Mouse (Mus musculus): ENCODE results near the gene Tpst2. TPM values are rescaled to one million over a fixed set of nuclear protein-coding genes. Genes with fewer than 3 reads are reported as not detected.

Gene Tpst2
- total RNA-seq, 2 experiments from 2014 or later, result 198 to 275 TPM

DNA sequence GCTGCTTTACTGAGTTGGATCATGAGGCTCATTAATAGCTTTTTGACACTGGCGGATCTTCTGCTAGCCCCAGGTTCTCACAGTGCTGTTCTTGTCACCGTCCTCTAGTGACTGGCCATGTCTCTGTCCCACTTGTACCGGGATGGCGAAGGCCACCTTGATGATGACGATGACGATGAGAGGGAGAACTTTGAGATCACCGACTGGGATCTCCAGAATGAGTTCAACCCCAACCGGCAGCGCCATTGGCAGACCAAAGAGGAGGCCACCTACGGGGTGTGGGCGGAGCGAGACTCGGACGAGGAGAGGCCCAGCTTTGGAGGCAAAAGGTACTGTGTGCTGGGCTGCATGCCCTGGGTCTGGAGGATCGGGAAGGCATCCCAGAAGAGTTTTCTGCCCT is 51.4 kb downstream of the Tpst2 start:
- DNase-seq, result no peak

DNA sequence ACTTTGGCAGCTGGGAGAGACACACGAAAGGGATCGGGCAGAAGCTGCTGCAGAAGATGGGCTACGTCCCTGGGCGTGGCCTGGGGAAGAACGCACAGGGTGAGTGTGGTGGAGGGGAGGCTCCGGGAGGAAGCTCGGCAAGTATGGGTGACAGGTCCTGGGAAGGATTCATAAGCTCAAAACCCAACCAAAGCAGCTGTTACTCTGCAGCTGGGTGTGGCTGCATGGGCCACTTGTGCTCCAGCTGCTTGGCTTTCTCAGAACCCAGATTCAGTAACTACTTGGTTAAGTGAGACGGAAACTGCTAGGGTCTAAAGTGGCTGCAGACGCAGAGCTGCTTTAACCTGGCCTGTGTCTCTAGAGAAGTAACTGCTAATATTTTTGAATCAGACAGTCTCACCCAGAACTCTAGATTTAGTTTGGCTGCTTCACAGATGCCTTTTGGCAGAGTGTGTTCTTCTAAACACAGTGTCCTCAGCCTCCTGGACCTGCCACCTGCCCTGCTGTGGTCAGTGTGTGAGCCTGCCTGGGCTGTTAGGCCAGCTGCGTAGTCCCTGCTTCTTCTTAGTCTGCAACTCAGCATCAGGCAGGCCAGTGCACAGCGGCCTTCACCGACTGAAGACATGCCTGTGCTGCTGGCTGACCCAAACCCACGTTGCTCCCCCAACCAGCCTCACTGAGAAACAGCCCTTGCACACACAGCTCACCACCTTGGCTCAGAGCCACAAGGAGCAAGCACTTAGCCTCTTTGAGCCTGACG is 53.5 kb downstream of the Tpst2 start:
- no peak for DNase-seq

GRCm38 (mm10) chr5:112335473-112335872 is 59.0 kb downstream of the Tpst2 start:
- DNase-seq, result peak; percentile 65 to 75

- DNase-seq, result no peak
Measured at GRCm38 (mm10) chr5:112337004-112337403, 60.5 kb downstream of the Tpst2 start.

DNA sequence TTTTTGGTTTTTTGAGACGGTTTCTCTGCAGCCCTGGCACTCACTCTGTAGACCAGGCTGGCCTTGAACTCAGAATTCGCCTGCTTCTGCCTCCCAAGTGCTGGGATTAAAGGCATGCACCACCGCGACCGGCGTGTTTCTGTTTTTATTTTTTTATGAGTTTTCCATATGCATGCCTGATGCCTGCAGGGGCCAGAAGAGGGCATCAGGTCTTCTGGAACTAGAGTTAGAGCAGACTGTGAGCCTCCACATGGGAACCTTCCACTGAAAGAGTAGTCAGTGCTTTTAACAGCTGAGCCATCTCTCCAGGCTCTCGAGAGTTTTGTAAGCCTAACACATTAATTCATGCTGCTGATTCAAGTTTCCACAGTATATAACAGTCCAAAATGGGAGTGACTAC is 62.7 kb downstream of the Tpst2 start:
- DNase-seq, result no peak

DNA sequence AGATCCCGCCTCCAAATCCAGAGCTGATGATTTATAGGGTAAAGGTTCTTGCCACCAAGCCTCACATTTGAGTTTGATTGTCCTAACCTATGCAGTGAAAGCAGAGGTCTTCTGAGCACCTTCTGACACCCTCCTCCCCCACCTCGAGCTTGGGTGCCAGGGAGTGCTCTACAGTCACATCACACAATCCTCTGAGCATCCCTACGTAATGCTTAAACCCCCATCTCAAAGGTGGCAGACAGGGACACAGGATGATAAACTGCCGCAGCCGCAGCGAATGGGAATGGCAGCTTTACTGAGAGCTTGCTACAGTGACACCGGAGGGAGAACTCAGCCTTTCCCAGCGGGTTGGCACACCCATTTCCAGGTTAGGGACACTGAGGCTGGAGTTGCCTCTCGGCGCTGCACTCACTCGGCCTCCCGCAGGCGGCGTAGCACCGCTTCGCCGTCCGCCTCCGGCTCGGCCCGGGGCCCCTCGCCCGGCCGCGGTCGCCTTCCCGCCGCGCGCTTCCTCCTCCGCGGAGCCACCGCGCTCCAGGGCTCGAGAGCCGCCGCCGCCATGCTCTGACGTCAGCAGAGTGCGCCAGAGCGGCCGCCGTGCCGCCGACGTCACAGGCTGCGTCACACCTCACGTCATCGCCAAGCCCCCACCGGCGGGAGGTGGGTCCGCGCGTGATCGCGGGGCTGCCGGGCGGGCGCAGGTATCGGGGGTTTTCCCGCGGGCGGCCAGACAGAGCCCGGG is 66.1 kb downstream of the Tpst2 start, which contains the start of the genes Srrd and Hps4:
Srrd (minus strand) TSS at position 578 of the 742 bp plus-strand sequence.
Hps4 (plus strand) TSS at position 621 of the 742 bp plus-strand sequence.
- DNase-seq, result peak; percentile 91 to 92

- no peak for DNase-seq
Measured at GRCm38 (mm10) chr5:112343205-112343595, 66.7 kb downstream of the Tpst2 start.

DNA sequence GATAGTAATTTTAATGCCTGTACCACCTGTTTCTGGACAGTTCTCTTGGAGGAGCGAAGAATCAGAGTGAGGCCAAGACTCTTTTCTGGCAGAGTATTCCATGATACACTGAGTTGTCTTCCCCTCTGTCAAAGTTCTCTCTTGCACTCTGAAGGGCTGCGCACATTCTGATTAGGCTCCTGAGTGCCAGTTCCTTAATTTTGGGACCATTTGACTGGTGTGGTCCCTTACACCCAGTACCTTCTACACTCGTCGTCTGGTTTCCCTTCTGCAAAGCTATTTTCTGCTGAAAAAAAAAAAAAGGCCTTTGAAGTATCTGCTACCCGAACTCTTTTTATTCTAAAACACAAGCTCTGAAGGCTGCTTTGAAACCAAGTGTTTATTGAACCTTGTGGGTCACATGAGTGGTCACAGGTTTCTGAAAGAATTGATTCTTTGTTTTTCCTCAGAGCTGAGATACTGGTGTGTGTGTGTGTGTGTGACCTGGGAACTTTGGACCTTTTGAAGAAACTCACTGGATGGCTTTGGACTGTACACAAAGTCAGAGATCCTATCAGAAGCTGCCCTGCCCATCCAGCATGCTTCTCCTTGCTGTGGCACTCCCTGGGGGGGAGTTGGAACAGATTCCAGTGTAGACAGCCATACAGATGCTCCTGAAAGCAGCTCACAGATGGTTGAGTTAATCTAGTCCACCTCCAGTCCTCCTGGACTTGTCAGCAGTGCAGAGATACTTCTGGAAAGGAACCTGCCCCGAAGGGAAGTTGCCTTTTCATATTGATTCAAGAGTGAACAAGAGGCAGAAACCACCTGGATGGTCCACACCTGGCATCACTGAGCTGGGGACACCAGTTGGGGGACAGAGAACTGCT is 67.8 kb downstream of the Tpst2 start:
- no peak for DNase-seq

DNA sequence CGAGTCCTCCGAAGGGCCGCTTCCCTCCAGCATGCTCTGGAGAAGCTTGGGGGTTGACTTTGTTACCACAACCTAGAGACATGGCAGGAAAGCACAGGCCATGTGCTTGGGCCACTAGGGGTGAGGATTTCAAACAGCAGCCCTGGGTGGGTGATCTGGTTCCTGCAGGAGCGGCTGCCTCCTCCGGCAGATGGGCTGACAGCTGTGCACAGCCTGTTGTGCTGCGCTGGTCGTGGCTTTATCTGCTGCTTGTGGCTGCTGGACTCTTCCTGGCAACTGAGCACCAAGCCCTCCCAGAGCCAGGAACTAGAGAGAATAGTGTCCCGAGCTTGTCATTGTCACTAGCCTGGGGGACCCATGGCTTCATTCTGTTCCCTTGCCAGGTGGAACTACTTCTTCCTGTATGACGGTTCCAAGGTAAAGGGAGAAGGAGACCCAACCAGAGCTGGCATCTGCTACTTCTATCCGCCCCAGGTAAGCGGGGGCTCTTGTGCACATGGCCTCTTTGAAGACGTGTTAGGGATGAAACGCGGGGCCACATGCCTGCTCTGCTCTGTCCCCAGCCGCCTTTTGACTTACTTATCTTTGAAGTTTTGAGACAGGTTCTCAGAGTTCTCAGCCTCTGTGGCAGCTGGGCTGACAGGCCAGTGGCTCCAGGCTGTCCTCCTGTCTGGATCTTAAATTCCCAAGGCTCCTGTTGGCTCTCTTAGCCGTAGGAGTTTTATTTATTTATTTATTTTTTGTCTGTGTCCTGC is 69.9 kb downstream of the Tpst2 start:
- DNase-seq, result no peak

GRCm38 (mm10) chr5:112349169-112349568 is 72.7 kb downstream of the Tpst2 start:
- DNase-seq, result no peak

DNA sequence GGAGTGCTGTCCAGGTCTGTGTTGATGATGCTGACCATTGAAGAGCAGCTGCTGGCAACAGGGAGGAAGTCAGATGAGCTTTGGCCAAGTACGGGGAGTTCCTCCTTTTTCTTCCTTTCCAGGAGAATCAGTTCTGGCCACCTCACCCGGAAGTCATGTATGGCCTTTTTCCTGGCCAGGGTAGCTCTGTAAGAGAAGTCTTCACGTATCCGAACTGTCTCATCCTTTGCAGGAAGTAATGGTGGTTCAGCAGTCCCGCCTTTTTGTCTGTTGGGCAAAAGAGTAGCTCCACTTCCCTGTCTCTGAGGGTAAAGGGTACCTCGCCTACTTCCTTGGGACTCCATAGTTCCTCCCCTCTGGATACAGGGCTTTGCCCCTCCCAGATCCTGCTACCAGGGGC is 79.0 kb downstream of the Tpst2 start:
- DNase-seq, result no peak

DNA sequence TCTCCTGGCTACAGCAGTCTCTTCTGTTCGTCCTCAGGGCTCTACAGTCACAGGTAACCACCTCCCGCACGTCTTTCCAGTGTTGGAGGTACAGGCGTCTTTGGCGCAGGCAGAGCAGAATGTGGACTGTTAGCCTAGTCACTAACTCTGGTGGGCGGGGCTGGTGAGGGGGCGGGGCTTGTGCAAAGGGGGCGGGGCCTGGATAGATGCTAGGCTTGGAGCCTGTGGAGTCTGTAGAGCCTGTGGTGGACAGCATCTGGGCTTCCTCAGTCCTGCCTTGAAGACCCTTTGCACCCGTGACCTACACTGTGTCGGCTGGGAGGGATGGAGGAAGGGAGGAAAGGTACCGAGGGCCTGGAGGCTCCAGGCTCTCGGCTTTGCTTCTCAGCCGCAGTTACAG is 79.4 kb downstream of the Tpst2 start, which contains the start of gene Gm6583:
Gm6583 (minus strand) TSS at position 124 of the 400 bp plus-strand sequence.
- DNase-seq, result no peak

GRCm38 (mm10) chr5:112356322-112356721 is 79.8 kb downstream of the Tpst2 start:
- DNase-seq, result peak; percentile 11 to 43

DNA sequence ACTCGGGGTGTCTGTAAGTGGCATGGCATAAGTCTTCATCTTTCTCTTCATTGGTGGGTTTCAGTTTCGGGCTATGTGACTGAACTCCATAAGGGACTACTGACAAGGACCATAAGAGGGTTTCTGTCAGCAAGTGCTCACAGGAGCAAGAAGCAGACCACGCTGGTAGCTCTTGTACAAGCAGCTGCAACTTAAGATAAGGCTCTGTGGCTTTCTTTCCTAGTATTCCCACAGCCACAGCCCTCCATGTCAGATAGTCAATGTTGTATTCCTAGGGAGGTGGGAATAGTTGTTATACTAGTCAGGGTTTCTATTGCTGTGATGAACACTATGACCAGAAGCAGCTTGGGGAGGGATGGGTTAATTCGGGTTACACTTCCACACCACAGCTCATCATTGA is 83.0 kb downstream of the Tpst2 start:
- DNase-seq, result no peak

- DNase-seq, result no peak
Measured at GRCm38 (mm10) chr5:112360077-112360476, 83.6 kb downstream of the Tpst2 start.

DNA sequence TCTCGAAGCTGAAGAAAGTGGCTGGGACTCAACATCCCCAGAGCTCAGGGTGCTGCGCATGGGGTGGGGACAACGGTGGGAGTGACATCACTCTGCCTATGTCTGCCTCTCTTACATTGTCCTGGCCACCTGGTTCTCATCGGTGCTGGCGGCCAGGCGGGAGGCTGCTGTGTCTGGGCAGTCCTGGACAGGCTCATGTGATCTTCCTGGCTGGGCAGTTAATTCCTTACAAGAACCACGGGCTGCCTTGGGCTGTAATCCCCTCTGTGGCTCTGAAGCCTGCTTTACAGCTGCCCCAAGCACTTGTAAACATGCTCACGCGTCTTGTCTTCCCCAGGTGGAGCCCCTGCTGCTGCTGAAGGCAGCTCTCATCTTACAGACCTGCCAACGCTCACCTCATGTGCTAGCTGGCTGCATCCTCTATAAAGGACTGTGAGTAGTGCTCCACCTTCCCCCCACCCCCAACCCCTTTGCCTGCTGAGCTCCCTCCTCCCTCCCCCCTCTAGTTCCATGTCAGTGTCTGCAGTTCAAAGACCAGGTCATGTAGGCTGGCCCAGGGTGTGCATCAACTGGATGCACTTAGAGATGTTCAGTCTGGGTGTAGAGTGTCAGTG is 87.8 kb downstream of the Tpst2 start:
- DNase-seq, result no peak

Other genes with a start within 250 kb of the Tpst2 start
- gene Cryba4, start 24.2 kb upstream of the Tpst2 start, total RNA-seq (2021), result 10 to 100 TPM; 55.5 to 60.8 TPM
- 1 to 10 TPM; 3.4 to 3.9 TPM for gene Crybb1, start 20.9 kb upstream of the Tpst2 start, total RNA-seq (2021)
- gene Tfip11, start 49.7 kb downstream of the Tpst2 start, total RNA-seq (2021), result 10 to 100 TPM; 36.3 to 37.8 TPM
- gene Srrd, start 66.3 kb downstream of the Tpst2 start, total RNA-seq (2021), result 10 to 100 TPM; 35.5 to 63.7 TPM
- gene Hps4, start 66.4 kb downstream of the Tpst2 start, total RNA-seq (2021), result 10 to 100 TPM; 29.4 to 49.4 TPM
- gene Gm6583, start 79.3 kb downstream of the Tpst2 start, total RNA-seq (2021), result not detected
- gene Asphd2, start 118.2 kb downstream of the Tpst2 start, total RNA-seq (2021), result 1 to 10 TPM; 1.9 to 2.4 TPM
- not detected for gene Gm6588, start 172.7 kb downstream of the Tpst2 start, total RNA-seq (2021)